In the genomic region with DNA sequence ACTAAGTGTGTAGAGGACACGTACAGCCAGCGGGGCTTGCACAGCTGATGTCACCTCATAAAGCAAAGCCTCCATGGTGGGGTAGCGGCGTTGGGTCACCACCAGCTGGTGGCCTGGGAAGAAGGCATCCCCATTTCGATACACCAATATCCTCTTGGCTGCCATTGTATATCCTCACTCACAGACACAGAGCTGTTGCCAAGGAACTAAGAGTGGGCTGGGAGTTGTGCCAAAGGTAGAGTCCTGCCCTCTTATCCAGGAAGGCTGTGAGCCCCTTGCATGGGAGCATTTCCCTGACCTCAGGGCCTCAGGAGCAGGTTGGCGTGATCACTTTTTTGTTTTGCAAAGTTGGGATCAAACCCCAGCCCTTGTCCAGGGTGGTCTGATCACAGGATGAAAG, we compare ENCODE assay signal across 14 mouse cellular contexts. TPM values are rescaled to one million over a fixed set of nuclear protein-coding genes. Genes with fewer than 3 reads are reported as not detected.
A peak's percentile ranks its signal among the peaks of the same experiment; 100 is the strongest.
DNase-seq lines count a peak whose midpoint lies in the region; ATAC-seq and TF ChIP-seq lines count a peak whose summit lies in the region.
"Had no signal": no experiment of that assay in that cellular context is flagged by ENCODE, and none has a peak within 500 bp of the region (broad histone marks: within the 10 kb centered on the region; RNA-seq: fewer than 3 reads in every experiment).

Dcdc2b (minus strand) TSS at position 165 of the 400 bp plus-strand sequence.

- no peak for DNase-seq in frontal cortex, adult 2 months (ENCODE audit: extremely low spot score in 1 of 2, low spot score in 1 of 2)
- no peak for DNase-seq in frontal cortex, postnatal 10 days (ENCODE audit: low spot score in 2 of 2)
- no peak for DNase-seq in midbrain, embryonic 11.5 days (ENCODE audit: low spot score, missing footprints)
- DNase-seq in heart, postnatal 0 days (ENCODE audit: low spot score), result peak; percentile 81
- peak; percentile 65 to 73 for DNase-seq in lung, postnatal 4 days
- DNase-seq in kidney, postnatal 14 days, result no peak
- DNase-seq in ovary, postnatal 10 days (ENCODE audit: low spot score), result no peak
- DNase-seq: adrenal gland, adult 2 months; gastrocnemius, postnatal 14 days; retina, postnatal 1 day; thymus, postnatal 36 days had no signal

- ATAC-seq in midbrain, embryonic 16.5 days, result no peak
- ATAC-seq in midbrain, embryonic 11.5 days (ENCODE audit: low FRiP score), result no peak
- ATAC-seq in heart, postnatal 0 days (ENCODE audit: insufficient read depth, low read depth), result no peak
- ATAC-seq: Patski had no signal

- 79% methylated on average over 6 of the region's 6 CpGs for WGBS in midbrain, embryonic 16.5 days
- 85% methylated on average over 6 of the region's 6 CpGs for WGBS in midbrain, embryonic 11.5 days
- WGBS in heart, postnatal 0 days, result 51% methylated on average over 6 of the region's 6 CpGs

- peak within 1 kb of the TSS; percentile 53; the same call in 1 of the 2 replicates for H3K27ac ChIP-seq in midbrain, embryonic 16.5 days (ENCODE audit: low read length)
- no peak within 1 kb of the TSS for H3K27ac ChIP-seq in midbrain, embryonic 11.5 days (ENCODE audit: low read depth, low read length)
- peak within 1 kb of the TSS; percentile 49 for H3K27ac ChIP-seq in heart, postnatal 0 days (ENCODE audit: low read depth)
- H3K27ac ChIP-seq: macrophage had no signal

- TF ChIP-seq EP300 in heart, postnatal 0 days (IDR thresholded peaks at IDR 0.05; ENCODE audit: low read depth), result no peak

- no peak within 1 kb of the TSS for H3K4me3 ChIP-seq in midbrain, embryonic 16.5 days (ENCODE audit: low read depth, low read length)
- H3K4me3 ChIP-seq in midbrain, embryonic 11.5 days (ENCODE audit: low read depth, low read length), result no peak within 1 kb of the TSS
- no peak within 1 kb of the TSS for H3K4me3 ChIP-seq in heart, postnatal 0 days (ENCODE audit: low read depth, low read length)

- H3K4me2 ChIP-seq in midbrain, embryonic 16.5 days (ENCODE audit: low read length), result no peak within 1 kb of the TSS
- H3K4me2 ChIP-seq in midbrain, embryonic 11.5 days, result no peak within 1 kb of the TSS
- H3K4me2 ChIP-seq in heart, postnatal 0 days (ENCODE audit: low read depth, low read length), result no peak within 1 kb of the TSS

- H3K9me3 ChIP-seq in midbrain, embryonic 16.5 days (replicated peaks; ENCODE audit: control insufficient read depth, low read length, poor library complexity, severe bottlenecking), result no peaks in the 10 kb centered on the region
- no peaks in the 10 kb centered on the region for H3K9me3 ChIP-seq in midbrain, embryonic 11.5 days (ENCODE audit: control insufficient read depth, low read length)
- H3K9me3 ChIP-seq in heart, postnatal 0 days (replicated peaks; ENCODE audit: control insufficient read depth, low read length), result no peaks in the 10 kb centered on the region

- H3K27me3 ChIP-seq in midbrain, embryonic 16.5 days (ENCODE audit: control insufficient read depth, insufficient read depth, low read depth, low read length), result no peaks in the 10 kb centered on the region
- no peaks in the 10 kb centered on the region for H3K27me3 ChIP-seq in midbrain, embryonic 11.5 days (ENCODE audit: control insufficient read depth, insufficient read depth, low read length)
- H3K27me3 ChIP-seq in heart, postnatal 0 days (ENCODE audit: control insufficient read depth, insufficient read depth, low read length), result no peaks in the 10 kb centered on the region
- H3K27me3 ChIP-seq: Patski had no signal

- H3K9ac ChIP-seq in midbrain, embryonic 16.5 days (ENCODE audit: low read depth, low read length), result no peak within 1 kb of the TSS
- no peak within 1 kb of the TSS for H3K9ac ChIP-seq in midbrain, embryonic 11.5 days (ENCODE audit: low read length)
- H3K9ac ChIP-seq in heart, postnatal 0 days (replicated peaks; ENCODE audit: low read depth, low read length), result no peak within 1 kb of the TSS

- TF ChIP-seq CTCF in heart, postnatal 0 days (IDR thresholded peaks at IDR 0.05; ENCODE audit: low read depth), result no peak

- H3K4me1 ChIP-seq in midbrain, embryonic 16.5 days (ENCODE audit: control insufficient read depth, insufficient read depth, low read length), result peaks cover 7% of the 10 kb centered on the region
- H3K4me1 ChIP-seq in midbrain, embryonic 11.5 days (ENCODE audit: control insufficient read depth, insufficient read depth, low read length), result peaks cover 5% of the 10 kb centered on the region
- peaks cover 19% of the 10 kb centered on the region for H3K4me1 ChIP-seq in heart, postnatal 0 days (ENCODE audit: control insufficient read depth, insufficient read depth)

- no peaks in the 10 kb centered on the region for H3K36me3 ChIP-seq in midbrain, embryonic 16.5 days (ENCODE audit: control insufficient read depth, insufficient read depth, low read length)
- H3K36me3 ChIP-seq in midbrain, embryonic 11.5 days (ENCODE audit: control insufficient read depth, insufficient read depth, low read length), result no peaks in the 10 kb centered on the region
- peaks cover 16% of the 10 kb centered on the region for H3K36me3 ChIP-seq in heart, postnatal 0 days (replicated peaks; ENCODE audit: control insufficient read depth, insufficient read depth, low read length)

RNA-seq across cellular contexts. Expression of gene Dcdc2b, which starts in this region (rescaled TPM):
- polyA plus RNA-seq in frontal cortex, adult 2 months (2012; rRNA removed), result 11.6 and 13.7 TPM in 2 replicates
- polyA plus RNA-seq in midbrain, embryonic 16.5 days (2015; fragmentation: Nextera tagmentation; extraction: Ambion mirVana), result 3.5 and 4.1 TPM in 2 replicates
- polyA plus RNA-seq in midbrain, embryonic 11.5 days (2014; fragmentation: Nextera tagmentation; extraction: Ambion mirVana), result 1.7 and 3.0 TPM in 2 replicates
- total RNA-seq in heart, postnatal 0 days (2014; rRNA removed; ENCODE audit: low replicate concordance), result 9.8 TPM in 1 of 2 replicates, not detected in the other
- 1.5 and 1.9 TPM in 2 replicates for polyA plus RNA-seq in heart, postnatal 0 days (2015; fragmentation: Nextera tagmentation; extraction: Ambion mirVana)

Comparison
In these comparisons a context has a peak if more than half of its experiments do, and no peak if none do; other contexts are left out.
1. DNase-seq: peak in heart, postnatal 0 days (single experiment) and lung, postnatal 4 days (2 of 2); none in frontal cortex, adult 2 months (0 of 2), frontal cortex, postnatal 10 days (0 of 2), midbrain, embryonic 11.5 days (single experiment), kidney, postnatal 14 days (single experiment) and ovary, postnatal 10 days (single experiment).